Mouse (Mus musculus): ENCODE measurements at regions not wholly inside any gene's neighbourhood (a gene's known extent, or its start where the extent isn't known, plus 50 kb on each side); places are given as distances from the start of the nearest gene placed in this dataset.

DNA sequence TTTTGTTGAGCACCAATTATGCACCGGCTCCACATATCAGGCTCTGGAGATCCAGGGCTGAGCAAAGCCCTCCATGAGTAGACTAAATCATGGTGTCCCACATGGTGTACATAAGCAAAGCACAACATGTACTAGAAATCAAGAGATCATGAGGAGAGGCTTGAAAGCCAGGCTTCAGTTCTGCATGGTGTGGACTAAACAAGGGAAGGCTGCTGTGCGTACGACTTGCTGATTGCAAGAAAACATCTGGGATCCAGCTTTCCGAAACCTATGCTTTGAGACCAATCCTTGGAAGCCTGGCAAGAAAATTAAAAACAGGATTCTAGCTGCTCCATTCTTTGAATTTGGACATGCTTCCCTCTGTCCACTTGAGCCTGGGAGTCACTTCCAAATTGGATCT, 249.1 kb upstream of the Sp8 start:
- no peaks in the 10 kb centered on the region for H3K9me3 ChIP-seq
- no peak overlapping the region for H3K4me3 ChIP-seq (replicated peaks)
- no peak overlapping the region for H3K27ac ChIP-seq
- H3K27me3 ChIP-seq: no peaks in the 10 kb centered on the region
- H3K4me1 ChIP-seq (replicated peaks): peaks cover 15% of the 10 kb centered on the region
- 32% methylated on average over 4 of the region's 4 CpGs for WGBS
- no peak overlapping the region for H3K9ac ChIP-seq (replicated peaks)
- peak; percentile 37; the same call in 1 of the 2 replicates for ATAC-seq (ENCODE audit: insufficient number of reproducible peaks, insufficient read depth, low FRiP score, low TSS enrichment, low read depth)
- H3K4me2 ChIP-seq: no peak overlapping the region
- no peaks in the 10 kb centered on the region for H3K36me3 ChIP-seq

DNA sequence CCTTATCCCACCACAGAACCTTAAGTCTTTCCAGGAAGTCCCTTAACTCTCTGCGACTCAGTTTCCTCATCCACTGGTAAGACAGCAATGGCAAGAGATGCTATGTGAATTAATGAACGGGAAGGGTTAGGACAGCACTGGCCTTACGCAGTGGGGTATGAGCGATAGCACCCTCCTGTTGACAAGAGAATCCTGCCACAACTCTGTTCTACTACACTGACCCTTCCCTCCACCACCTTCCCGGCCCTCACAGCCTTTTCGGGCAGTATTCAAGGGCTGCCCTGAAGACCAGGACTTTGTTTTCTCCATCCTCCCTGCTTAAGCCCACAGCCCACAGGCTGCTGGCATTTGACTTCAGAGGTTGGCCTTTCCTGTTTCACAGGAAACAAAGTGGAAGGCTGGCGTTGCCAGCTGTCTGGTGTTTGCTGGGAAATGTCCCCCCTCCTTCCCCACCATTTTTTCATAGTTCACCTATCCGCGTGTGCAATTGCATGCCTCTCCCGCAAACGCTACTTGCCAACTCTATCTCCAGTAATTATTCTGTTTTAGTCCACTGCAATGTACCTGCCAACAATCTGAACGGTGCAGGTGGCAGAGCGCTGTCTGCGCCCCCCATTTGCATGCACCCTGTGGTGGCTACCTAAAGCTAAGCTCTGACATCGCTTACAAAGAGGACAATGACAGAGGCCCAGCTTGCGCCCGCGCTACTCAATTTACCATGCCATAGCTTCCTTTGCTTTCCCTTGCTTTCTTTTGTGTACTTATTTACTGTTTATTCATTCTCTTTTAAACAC, 251.2 kb upstream of the Sp8 start:
- Histone ChIP-seq H3K36me3 (no peaks in the 10 kb centered on the region), H3K4me1 (replicated peaks) (peaks cover 15% of the 10 kb centered on the region), H3K9ac (replicated peaks) (no peak overlapping the region), H3K9me3 (no peaks in the 10 kb centered on the region), H3K4me2 (no peak overlapping the region), H3K27me3 (no peaks in the 10 kb centered on the region), H3K27ac (no peak overlapping the region), H3K4me3 (replicated peaks) (no peak overlapping the region)
- no peak for ATAC-seq (ENCODE audit: insufficient number of reproducible peaks, insufficient read depth, low FRiP score, low TSS enrichment, low read depth)
- 46% methylated on average over 18 of the region's 18 CpGs for WGBS

DNA sequence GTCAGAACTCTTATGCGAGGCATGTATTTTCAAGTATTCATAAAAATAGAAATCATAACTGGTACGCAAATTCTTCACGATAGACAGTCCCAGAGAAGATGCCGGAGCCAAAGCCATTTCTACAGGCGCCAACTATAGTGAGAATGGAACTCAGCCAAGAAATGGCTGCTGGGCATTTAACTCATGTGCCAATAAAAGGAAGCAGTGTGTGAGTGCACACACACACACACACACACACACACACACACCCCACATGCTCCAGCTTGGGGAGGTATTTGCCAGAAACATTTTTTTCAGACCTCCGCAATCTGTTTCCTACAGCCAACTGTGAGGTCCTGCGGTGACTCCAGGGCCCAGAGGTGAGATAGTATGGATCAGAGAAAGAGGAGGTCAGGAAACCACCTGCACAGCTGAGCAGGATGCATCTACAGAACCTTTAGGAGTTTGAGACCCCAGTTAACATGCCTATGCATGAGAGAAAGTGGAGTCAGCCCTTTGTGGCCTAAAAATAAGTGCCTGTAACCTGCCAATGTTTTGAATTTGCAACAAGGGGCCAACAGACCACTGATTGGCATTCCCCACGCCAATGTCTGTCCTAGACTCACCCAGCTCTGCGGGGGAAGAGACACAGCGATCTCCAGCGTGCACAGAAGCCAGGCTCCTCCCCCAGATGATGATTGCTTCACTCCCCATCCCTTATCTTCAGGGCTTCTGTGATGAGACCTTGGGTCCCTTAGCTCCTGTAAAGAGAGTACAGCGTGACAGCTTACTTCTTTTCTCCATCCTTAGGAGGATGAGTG, 262.1 kb upstream of the Sp8 start:
- no peaks in the 10 kb centered on the region for H3K36me3 ChIP-seq
- H3K4me1 ChIP-seq (replicated peaks): peaks cover 8% of the 10 kb centered on the region
- H3K9ac ChIP-seq (replicated peaks): no peak overlapping the region
- no peak overlapping the region for H3K4me2 ChIP-seq
- H3K27me3 ChIP-seq: no peaks in the 10 kb centered on the region
- WGBS: 76% methylated on average over 12 of the region's 12 CpGs
- H3K9me3 ChIP-seq: no peaks in the 10 kb centered on the region
- no peak overlapping the region for H3K4me3 ChIP-seq (replicated peaks)
- ATAC-seq (ENCODE audit: insufficient number of reproducible peaks, insufficient read depth, low FRiP score, low TSS enrichment, low read depth): peak; percentile 20; the same call in 1 of the 2 replicates
- no peak overlapping the region for H3K27ac ChIP-seq

DNA sequence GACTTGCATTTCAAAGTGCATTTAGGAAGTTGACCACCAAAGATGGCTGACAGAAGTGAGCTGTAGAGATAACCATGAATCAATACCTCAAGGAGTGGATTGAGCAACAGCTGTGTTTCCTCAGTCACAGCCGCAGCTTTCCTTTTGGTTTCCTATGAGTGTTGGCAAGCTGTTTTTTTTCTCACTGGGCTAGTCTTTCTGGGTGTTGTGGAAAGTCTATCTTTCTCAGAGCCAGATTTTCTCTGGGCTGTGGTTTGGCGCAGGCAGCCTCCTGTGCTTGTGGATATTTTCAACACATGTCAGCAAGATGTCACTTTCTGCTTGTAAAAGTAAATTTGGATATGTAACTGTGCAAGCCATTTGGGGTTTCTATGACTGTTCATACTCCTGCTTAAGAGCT, 268.6 kb upstream of the Sp4 start:
- H3K4me3 ChIP-seq (replicated peaks): no peak overlapping the region
- 51% methylated on average over 2 of the region's 2 CpGs for WGBS
- H3K36me3 ChIP-seq: no peaks in the 10 kb centered on the region
- H3K27ac ChIP-seq: no peak overlapping the region
- no peak overlapping the region for H3K9ac ChIP-seq (replicated peaks)
- H3K4me2 ChIP-seq: no peak overlapping the region
- H3K27me3 ChIP-seq: no peaks in the 10 kb centered on the region; the same call in 1 of the 2 replicates
- H3K4me1 ChIP-seq (replicated peaks): peaks cover 8% of the 10 kb centered on the region
- H3K9me3 ChIP-seq: peaks cover 3% of the 10 kb centered on the region; the same call in 1 of the 2 replicates
- peak; percentile 42; the same call in 1 of the 2 replicates for ATAC-seq (ENCODE audit: insufficient number of reproducible peaks, insufficient read depth, low FRiP score, low TSS enrichment, low read depth)

DNA sequence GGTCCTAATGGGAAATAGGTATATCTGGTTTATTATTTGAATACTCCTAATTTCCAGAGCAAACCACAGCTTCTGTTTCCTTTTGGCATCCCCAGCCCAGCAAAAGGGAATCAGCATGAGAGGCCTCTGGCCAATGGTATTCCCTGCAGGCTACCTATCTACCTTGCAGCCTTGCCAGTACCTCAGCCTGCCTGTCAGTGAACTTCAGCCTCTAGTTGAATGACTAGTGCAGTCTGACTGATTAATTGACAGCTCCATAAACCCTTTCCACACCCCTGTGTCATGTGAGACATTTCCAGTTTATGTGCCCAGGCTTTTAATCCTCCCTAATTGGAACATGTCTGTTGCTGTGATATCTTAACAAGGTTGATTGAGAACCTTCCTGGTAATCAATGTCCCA, 265.4 kb upstream of the Sp4 start:
- Histone ChIP-seq H3K27me3 (no peaks in the 10 kb centered on the region), H3K36me3 (no peaks in the 10 kb centered on the region), H3K4me3 (replicated peaks) (no peak overlapping the region), H3K27ac (no peak overlapping the region), H3K9ac (replicated peaks) (no peak overlapping the region), H3K4me1 (replicated peaks) (peaks cover 27% of the 10 kb centered on the region), H3K9me3 (peaks cover 3% of the 10 kb centered on the region; the same call in 1 of the 2 replicates), H3K4me2 (no peak overlapping the region)
- no peak for ATAC-seq (ENCODE audit: insufficient number of reproducible peaks, insufficient read depth, low FRiP score, low TSS enrichment, low read depth)

DNA sequence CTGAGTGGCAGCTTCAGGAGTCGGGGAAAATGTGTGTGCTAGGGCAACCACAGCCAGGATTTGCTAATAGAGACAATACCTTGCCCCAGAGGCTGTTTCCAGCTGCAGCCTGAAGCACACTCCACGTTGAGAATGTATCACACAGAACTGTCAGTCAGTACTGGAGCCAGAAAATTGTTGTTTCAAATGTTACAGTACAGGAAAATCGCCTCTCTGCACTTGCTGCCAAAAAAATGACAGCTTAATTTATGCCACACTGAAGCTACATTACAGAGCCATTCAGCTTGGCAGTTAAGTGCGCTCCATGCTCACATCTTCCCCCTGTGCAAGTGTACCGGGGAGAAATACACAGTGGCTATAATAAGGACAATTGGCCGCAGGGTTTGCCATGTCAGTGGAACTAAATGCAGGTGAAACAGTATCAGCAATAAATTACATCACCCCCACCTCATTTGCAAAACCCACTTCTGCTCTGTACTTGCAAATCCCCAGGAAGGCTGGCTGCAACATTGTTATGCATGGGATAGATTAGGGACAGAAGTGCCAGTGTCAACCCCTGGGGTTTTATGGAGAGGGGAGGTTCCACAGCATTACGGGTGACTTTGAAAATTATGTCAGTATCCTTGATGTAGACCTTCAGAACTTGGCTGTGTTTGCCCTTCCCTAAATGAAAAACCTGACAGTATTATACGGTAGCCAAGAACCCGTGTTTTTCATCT, 263.3 kb upstream of the Sp4 start:
- WGBS: 7% methylated on average over 9 of the region's 9 CpGs
- no peaks in the 10 kb centered on the region for H3K27me3 ChIP-seq
- ATAC-seq (ENCODE audit: insufficient number of reproducible peaks, insufficient read depth, low FRiP score, low TSS enrichment, low read depth): no peak; the same call in 1 of the 2 replicates
- H3K36me3 ChIP-seq: no peaks in the 10 kb centered on the region
- H3K9me3 ChIP-seq: peaks cover 3% of the 10 kb centered on the region; the same call in 1 of the 2 replicates
- H3K4me3 ChIP-seq (replicated peaks): no peak overlapping the region
- 0 out of 2 replicates have a peak overlapping the region, but pooled peaks have one; percentile 5 for H3K4me2 ChIP-seq
- H3K9ac ChIP-seq (replicated peaks): no peak overlapping the region
- no peak overlapping the region for H3K27ac ChIP-seq
- peaks cover 27% of the 10 kb centered on the region for H3K4me1 ChIP-seq (replicated peaks)

DNA sequence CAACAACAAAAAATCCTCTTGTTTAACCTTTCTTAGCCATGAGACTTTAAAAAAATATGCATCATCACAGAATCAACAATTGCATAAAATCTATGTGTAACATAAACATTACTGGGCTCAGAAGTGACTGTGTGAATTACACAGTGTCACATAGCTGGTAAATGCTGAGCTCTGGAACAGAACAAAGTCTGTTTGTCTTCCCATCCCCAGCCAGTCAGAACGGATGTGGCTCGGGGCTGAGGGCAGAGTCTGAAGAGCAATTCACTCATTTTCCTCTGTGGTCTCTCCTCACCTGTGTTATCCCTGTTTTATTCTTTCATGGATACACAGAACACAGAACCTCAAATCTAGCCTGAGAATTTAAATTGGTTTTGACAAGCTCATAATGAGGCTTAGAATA, 261.0 kb upstream of the Sp4 start:
- no peak overlapping the region for H3K9ac ChIP-seq (replicated peaks)
- no peaks in the 10 kb centered on the region for H3K9me3 ChIP-seq
- H3K4me2 ChIP-seq: no peak overlapping the region
- peaks cover 27% of the 10 kb centered on the region for H3K4me1 ChIP-seq (replicated peaks)
- no peak for ATAC-seq (ENCODE audit: insufficient number of reproducible peaks, insufficient read depth, low FRiP score, low TSS enrichment, low read depth)
- no peak overlapping the region for H3K4me3 ChIP-seq (replicated peaks)
- H3K36me3 ChIP-seq: no peaks in the 10 kb centered on the region
- WGBS: 16% methylated on average over 2 of the region's 2 CpGs
- H3K27me3 ChIP-seq: no peaks in the 10 kb centered on the region
- no peak overlapping the region for H3K27ac ChIP-seq

DNA sequence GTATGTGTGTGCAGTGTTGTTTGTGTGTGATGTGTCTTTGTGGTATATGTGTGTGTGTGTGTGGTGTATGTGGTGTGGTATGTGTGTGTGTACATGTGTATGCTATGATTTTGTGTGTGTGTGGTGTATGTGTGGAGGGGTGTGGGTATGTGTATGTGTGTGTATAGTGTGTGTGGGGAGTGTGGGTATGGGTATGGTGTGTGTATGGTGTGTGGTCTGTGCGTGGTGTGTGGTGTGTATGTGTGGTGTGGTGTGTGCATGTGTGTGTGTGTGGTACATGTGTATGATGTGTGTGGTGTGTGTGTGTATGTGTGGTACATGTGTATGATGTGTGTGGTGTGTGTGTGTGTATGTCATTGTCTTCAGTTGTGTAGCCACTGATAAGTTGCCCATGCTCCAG, 247.8 kb upstream of the Sp4 start:
- Histone ChIP-seq H3K27ac (no peak overlapping the region), H3K4me3 (replicated peaks) (no peak overlapping the region), H3K4me1 (replicated peaks) (no peaks in the 10 kb centered on the region), H3K27me3 (no peaks in the 10 kb centered on the region), H3K9ac (replicated peaks) (no peak overlapping the region), H3K36me3 (no peaks in the 10 kb centered on the region), H3K9me3 (no peaks in the 10 kb centered on the region), H3K4me2 (no peak overlapping the region)
- WGBS: 96% methylated on average over 1 of the region's 1 CpGs
- ATAC-seq (ENCODE audit: insufficient number of reproducible peaks, insufficient read depth, low FRiP score, low TSS enrichment, low read depth): 0 out of 2 replicates have a peak, but pooled peaks have one; percentile 26

DNA sequence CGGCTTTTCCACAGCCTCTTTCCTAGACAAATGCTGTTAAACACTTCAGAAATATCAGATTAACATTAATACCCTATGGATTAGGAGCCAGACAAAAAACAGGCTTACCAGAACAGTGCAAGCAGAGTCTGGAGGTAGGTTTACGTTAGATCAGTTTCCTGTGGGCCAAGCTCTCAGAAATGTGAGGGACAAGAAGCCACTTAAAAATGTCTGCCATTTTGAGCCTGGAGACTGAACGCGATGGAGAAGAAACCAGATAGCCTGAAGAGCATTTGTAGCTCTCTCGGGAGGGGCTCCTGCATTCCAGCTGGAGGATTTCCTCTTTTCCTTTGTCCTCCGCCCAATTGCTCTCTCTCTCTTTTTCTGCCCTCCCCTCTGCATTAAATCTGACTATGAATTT, 239.1 kb upstream of the Sp4 start:
- Histone ChIP-seq H3K27me3 (no peaks in the 10 kb centered on the region), H3K4me1 (replicated peaks) (peaks cover 14% of the 10 kb centered on the region; the same call in 1 of the 2 replicates), H3K4me2 (no peak overlapping the region), H3K9ac (replicated peaks) (no peak overlapping the region), H3K4me3 (replicated peaks) (no peak overlapping the region), H3K36me3 (no peaks in the 10 kb centered on the region), H3K27ac (0 out of 2 replicates have a peak overlapping the region, but pooled peaks have one; percentile 35), H3K9me3 (no peaks in the 10 kb centered on the region)
- WGBS: 34% methylated on average over 6 of the region's 6 CpGs
- no peak for ATAC-seq (ENCODE audit: insufficient number of reproducible peaks, insufficient read depth, low FRiP score, low TSS enrichment, low read depth)

DNA sequence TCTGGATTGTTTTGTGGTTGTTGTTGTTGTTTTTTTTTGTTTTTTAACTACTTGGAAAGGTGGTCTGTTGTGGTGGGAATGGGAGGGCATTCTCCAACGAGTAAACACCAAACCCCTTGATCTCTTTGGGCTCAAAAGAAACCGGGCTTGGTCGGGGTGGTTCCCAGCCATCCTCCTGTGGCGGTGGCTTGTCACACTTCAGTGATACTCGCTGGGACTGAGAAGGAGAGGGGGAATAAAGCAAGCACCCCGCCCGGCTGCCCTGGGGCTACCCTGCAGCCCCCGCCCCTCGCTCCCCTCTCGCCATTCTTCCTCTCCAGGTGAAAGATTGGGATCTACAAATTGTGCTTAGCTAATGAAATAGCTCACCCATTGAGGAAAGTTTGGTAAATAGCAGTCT, 229.3 kb upstream of the Sp4 start:
- ATAC-seq (ENCODE audit: insufficient number of reproducible peaks, insufficient read depth, low FRiP score, low TSS enrichment, low read depth): no peak
- WGBS: 3% methylated on average over 10 of the region's 10 CpGs
- H3K4me3 ChIP-seq (replicated peaks): peak overlapping the region; percentile 29; the same call in 1 of the 2 replicates
- no peak overlapping the region for H3K27ac ChIP-seq
- H3K9ac ChIP-seq (replicated peaks): no peak overlapping the region
- peaks cover 16% of the 10 kb centered on the region for H3K4me1 ChIP-seq (replicated peaks)
- peak overlapping the region; percentile 60 for H3K4me2 ChIP-seq
- H3K27me3 ChIP-seq: peaks cover 54% of the 10 kb centered on the region
- H3K36me3 ChIP-seq: no peaks in the 10 kb centered on the region
- H3K9me3 ChIP-seq: no peaks in the 10 kb centered on the region

Measured in limb, embryonic 12.5 days (tissue).